Mouse (Mus musculus) small intestine, adult 10 weeks (tissue): ENCODE results near the gene Vmn1r34. TPM values are rescaled to one million over a fixed set of nuclear protein-coding genes. Genes with fewer than 3 reads are reported as not detected.

Source experiments
- polyA plus RNA-seq: library from polyadenylated mRNA; stranded (reverse); fragments of 350-450 nt; fragmentation: Illumina TruSeq; extraction: RNeasy Lipid Tissue Mini Kit (QIAGEN cat#74804); gene quantifications from one replicate; pipeline ENCODE4 v1.2.3, GENCODE M21; 2014; ENCODE audit warnings: low replicate concordance

Vmn1r34 gene
- polyA plus RNA-seq, result not detected

DNA sequence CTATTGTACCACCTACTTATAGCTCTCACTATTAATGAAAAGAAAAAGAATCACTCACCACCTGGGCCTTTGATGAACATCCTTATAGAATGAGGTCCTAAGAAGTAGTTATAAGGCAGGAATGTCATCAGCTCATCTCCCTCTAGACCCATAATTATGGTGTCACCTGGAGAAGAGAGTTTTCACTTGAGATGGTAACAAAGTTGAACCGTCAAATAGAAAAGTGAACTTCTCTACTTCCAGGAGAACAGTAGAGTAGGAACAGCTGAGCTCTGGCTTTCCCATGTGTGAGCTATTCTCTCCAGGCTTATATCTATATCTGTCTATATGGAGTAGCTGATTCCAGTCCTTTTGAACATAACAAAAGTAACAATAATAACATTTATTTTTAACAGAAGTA lies at the start of gene Vmn1r34:
Gene Vmn1r34 (minus strand): TSS at position 101 of the 400 bp plus-strand sequence.

DNA sequence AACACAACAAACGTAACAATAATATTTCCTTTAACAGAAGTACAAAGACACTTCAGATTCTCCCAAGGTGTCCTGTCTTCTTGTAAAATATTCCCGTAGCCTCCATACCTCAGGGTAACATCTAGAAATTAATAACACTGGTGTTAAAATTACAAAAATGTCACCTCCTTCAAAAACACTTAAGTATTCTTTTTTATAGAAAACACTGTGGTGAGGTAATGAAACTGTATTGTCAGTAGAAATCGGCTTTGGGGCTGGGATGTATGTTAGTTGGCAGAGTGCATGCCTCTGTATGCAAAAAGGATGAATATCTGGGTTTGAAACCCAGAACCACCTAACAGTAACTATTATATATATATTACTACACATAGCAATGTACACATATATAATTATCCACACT lies 42.1 kb upstream of the Vmn1r34 start, which contains the start of gene Vmn1r35:
Gene Vmn1r35 (minus strand): TSS at position 101 of the 400 bp plus-strand sequence.

DNA sequence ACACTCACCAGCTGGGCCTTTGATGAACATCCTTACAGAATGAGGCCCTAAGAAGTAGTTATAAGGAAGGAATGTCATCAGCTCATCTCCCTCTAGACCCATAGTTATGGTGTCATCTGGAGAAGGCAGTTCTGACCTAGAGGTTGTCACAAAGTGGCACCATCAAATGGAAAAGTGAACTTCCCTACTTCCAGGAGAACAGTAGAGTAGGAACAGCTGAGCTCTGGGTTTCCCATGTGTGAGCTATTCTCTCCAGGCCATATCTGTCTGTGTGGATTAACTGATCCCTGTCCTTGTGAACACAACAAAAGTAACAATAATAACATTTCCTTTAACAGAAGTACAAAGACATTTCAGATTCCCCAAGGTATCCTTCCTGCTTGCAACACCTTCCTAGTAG lies 25.5 kb downstream of the Vmn1r34 start, which contains the start of gene Vmn1r33:
Gene Vmn1r33 (minus strand): TSS at position 101 of the 400 bp plus-strand sequence.

Other genes with a start within 250 kb of the Vmn1r34 start
- 79.1 TPM for gene Mad2l1, start 108.5 kb downstream of the Vmn1r34 start, polyA plus RNA-seq
- not detected for gene Vmn1r32, start 83.8 kb downstream of the Vmn1r34 start, polyA plus RNA-seq
- gene Vmn1r33, start 25.6 kb downstream of the Vmn1r34 start, polyA plus RNA-seq, result not detected
- not detected for gene Vmn1r35, start 42.0 kb upstream of the Vmn1r34 start, polyA plus RNA-seq
- not detected for gene Vmn1r36, start 75.3 kb upstream of the Vmn1r34 start, polyA plus RNA-seq
- not detected for gene Vmn1r37, start 85.5 kb upstream of the Vmn1r34 start, polyA plus RNA-seq
- gene Vmn1r38, start 138.7 kb upstream of the Vmn1r34 start, polyA plus RNA-seq, result not detected
- gene Vmn1r39, start 166.7 kb upstream of the Vmn1r34 start, polyA plus RNA-seq, result not detected